Mouse (Mus musculus): Measurements from ENCODE around the gene Gm20388. TPM values are rescaled to one million over a fixed set of nuclear protein-coding genes. Genes with fewer than 3 reads are reported as not detected.

The Gm20388 gene
- total RNA-seq, 2 experiments from 2014 or later, result 10.3 to 10.6 TPM

DNA sequence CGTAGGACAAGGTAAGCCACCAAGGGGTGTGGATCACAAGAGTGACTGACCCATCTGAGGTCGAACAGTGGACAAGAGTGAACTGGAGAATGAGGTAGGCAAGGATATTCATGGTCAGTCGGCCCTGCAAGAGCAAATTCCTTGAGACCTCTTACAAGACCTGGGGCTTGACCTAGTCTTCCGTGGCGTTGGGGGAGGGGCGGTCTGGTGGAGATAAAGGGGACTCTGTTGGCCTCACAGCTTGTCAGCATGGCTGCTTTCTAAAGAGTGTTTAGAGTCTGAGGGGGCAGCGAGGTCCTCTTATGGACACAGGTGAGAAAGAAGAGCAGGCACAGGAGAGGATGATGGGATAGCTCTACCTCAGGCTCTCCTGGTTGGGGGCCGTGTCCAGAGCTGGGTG lies 258.5 kb downstream of the Gm20388 start:
- intact Hi-C loops (cut with DNase I), result no loop called here
- DNase-seq (ENCODE audit: low spot score in 2 of 2), result no peak

DNA sequence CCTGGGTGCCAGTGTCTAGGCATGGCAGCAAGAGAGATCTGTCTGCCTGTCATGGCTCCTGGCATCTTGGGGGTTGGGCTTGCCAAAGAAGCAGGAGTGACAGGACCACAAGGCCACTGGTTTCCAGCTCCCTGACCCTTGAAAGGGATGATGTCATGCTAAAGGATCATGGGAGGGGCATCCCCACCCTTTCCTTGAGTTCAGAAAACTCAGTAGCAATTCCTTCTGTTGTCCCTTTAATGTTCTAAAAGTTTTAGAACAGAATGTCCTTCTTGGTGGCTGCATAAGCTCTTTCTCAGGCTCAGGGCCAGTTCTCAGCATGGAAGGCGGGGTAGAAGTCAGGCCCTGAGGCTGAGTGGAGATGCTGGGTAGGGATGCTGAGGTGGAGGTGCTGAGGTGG lies 262.6 kb downstream of the Gm20388 start:
- no peak for DNase-seq (ENCODE audit: low spot score in 2 of 2)

DNA sequence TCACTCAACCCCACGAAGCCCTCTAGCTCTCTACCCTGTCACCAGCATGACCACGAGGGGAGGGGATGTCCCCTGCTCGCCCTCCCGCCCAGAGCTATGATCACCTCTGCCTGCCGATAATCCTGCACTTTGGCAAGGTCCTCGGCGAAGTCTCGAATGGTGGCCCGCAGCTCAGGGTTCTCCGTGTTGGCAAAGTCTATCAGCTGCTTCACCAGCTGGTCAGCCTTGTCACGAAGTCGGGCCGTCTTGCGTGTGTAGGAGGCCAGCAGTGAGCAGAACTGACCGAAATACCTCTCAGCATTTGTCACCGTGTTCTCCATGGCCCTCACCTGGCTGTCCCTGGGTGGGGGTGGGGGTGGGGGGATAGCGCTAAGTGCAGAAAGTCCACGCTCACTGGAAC lies 264.0 kb downstream of the Gm20388 start:
- intact Hi-C loops (cut with DNase I), result loop anchor here (5.0 kb wide), 2 partner anchors 38 to 433 kb away; no protein-coding TSS in a partner anchor
- no peak for DNase-seq (ENCODE audit: low spot score in 2 of 2)

More for the DNA sequence above, 262.6 kb downstream of the Gm20388 start:
- intact Hi-C loops (cut with DNase I), result no loop called here

DNA sequence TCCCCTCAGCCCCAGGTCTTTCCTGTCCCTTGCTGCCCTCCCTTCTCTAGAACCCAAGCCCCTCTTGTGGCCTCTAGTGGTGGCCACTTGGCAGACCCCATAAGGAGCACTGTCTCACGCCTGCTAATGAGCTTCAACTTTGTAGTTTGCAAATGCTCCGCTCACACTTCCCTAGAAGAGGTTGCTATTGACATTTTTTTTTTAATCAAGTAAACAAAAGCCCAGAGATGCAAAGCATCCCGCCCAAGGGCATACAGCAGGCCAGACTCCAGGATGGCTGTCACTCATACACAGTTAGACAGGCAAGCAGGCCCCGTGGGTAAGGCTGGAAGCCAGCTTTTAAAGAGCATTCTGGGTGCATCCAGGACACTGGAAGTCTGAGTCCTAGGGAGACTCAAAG lies 266.0 kb downstream of the Gm20388 start:
- DNase-seq (ENCODE audit: low spot score in 2 of 2), result no peak
- intact Hi-C loops (cut with DNase I), result loop anchor here (5.0 kb wide), 2 partner anchors 36 to 431 kb away; no protein-coding TSS in a partner anchor

DNA sequence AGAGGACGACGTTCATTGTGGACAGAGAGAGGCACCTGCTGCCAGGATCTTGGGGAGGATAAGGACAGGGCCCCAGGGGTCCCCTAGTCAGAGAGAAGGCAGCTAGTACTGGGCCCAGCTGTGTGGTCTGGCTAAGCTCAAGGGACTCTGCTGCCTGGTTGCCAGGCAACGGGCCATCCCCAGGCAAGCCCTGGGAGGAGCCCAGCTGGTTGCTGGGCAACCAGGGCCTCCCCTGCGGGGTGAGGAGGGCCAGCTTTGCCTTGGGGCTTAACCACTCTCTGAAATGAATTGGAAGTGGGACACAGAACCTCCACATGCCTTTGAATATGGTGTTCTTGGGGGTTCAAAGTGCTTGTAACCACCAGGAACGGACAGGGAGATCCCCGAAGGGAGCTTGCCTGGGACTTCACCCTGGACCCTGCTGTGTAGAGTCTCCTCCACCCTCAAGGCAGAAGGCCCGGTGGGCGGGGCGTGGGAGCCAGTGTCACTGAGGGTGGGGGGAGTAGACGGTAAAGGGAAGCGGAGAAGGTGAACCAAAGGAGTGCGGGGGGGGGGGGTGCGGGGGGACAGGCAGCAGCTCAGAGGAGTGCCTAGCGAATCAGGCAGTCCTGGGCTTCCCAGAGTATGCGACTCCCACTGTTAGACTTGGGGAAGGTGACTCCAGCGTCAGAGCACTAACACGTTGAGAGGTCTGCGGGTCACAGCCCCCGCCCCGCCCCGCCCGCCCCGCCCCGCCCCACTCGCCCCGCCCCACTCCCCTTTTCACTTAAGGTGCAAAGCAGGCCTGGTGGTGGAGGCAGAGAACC lies 266.9 kb downstream of the Gm20388 start, which contains the start of gene Fam92b:
Gene Fam92b (minus strand): TSS at position 149 of the 806 bp plus-strand sequence.
- DNase-seq (ENCODE audit: low spot score in 2 of 2), result peak; percentile 51 to 63
- intact Hi-C loops (cut with DNase I), result loop anchor here (2.0 to 5.0 kb wide), 4 partner anchors 35 to 430 kb away; no protein-coding TSS in a partner anchor

DNA sequence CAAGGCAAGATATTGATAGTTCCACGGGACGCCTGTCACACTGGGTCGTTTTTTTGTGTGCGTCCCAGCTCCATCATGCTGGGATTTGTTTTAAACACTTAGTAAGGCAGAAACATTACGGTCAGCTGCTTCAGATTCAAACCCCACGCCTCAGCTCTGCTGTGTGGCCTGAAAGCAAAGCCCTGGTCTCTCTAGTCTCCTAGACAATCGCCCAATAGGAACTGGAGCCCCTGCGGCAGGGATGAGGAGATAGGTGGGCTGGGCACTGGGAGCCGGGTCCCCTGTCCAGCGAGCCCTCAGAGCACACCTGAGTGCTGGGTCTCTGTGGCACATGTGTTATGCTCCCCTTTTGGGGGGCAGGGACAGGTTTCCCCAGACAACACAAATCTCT lies 267.5 kb downstream of the Gm20388 start:
- intact Hi-C loops (cut with DNase I), result loop anchor here (2.0 to 5.0 kb wide), 4 partner anchors 34 to 429 kb away; no protein-coding TSS in a partner anchor
- DNase-seq (ENCODE audit: low spot score in 2 of 2), result no peak

DNA sequence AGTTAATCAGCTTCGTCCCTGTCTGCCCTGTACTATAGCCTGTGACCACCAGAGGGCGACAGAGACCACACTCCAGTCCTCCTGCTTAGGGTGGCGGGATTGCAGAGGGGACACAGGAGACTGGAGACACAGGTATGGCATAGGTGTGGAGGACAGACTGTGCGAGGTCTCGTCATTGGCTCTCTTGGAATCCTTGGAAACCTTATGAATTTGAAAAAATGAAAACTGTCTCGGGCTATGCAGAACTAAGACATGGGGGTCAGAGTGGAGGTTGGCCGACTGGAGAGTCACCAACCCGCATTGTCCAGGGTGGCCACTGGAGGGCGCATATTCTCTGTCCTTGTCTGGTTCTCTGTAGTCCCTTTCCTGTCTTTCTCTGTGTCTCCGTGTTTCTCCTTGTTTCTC lies 268.4 kb downstream of the Gm20388 start:
- DNase-seq (ENCODE audit: low spot score in 2 of 2), result peak; percentile 83 to 90
- intact Hi-C loops (cut with DNase I), result loop anchor here (2.0 to 5.0 kb wide), 4 partner anchors 33 to 428 kb away; no protein-coding TSS in a partner anchor

DNA sequence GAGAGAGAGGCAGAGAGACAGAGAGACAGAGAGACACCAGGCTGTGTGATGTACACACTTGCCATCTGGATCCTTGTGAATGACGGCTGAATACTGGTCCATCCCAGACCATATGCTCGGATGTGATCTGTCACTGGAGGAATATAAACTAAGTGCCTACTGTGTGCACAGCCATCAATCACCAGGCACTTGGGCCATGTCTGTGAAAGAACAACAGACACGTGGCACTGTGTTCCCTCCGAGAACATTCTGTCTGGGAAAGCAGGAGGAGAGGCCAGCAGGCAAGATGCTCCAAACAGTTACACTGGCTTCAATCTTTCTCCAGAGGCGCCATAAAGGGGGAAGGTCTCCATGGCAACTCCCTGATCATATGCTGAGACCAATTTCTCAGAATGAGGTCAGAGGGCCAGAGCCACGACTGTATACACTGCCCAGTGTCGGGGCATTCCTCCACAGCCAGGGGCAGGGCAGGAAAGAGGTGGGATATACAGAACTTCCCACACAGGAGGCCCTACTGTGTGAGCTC lies 269.9 kb downstream of the Gm20388 start:
- DNase-seq (ENCODE audit: low spot score in 2 of 2), result no peak
- intact Hi-C loops (cut with DNase I), result no loop called here

DNA sequence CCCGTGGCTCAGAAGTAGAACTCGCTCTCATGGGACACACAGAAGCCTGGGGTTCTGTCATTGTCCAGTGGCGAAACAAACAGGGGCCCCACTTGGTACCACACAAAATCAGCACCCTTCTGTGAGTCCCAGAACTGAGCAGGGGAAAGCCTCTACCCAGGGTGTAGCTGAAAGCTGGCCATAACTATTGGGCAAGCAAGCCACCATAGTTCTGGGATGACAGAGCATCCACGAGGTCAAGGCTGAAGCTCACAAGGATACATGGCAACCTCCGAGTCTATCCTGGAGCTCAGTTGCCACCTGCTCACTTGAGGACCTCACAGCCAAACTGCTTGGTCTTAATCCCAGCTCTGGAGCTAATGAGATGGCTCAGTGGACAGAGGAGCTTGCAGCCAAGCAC lies 270.6 kb downstream of the Gm20388 start:
- intact Hi-C loops (cut with DNase I), result no loop called here
- DNase-seq (ENCODE audit: low spot score in 2 of 2), result no peak

DNA sequence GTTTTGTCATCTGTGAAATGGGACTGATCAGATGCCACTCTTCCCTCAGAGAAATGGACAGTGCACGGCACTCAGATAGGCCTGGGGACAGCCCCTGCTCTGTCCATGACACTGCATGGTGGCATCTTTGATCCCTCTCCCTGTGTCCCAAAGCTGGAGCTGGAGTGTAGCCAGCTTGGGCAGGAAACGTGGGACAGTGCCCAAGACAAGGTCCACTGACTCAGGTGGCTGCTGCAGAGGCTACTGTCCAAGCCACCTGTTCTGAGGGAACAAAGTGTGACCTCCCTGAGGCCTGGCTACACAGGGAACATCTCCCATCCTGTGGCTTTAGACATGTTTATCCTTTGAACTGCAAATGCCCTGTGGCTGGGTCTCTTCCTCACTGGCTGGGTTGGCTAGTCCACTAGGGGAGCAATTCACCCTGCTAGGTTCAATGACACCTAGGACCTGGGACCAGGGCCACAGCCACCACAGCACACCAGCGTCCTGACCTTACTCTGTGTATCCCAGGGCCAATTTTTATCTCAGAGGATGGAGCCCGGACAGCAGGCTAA lies 271.3 kb downstream of the Gm20388 start:
- DNase-seq (ENCODE audit: low spot score in 2 of 2), result no peak
- intact Hi-C loops (cut with DNase I), result no loop called here

DNA sequence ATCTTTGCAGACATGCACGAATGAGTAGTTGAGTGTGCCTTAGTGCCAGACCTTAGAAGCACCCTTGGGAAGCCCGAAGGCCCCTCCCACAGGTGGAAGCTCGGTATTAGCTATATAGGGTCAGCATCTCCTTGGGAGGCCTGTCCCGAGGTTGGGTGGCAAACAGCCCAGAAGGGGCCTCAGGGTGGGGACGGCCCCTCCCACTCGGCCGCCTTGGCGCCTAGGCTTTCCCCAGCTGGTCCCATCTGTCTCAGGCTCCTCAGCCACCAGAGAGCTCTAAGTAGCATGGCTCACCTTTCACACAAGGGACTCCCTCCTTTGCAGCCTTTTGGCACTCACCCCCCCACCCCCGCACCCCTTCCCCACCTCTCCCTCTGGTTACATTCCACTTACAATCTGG lies 273.7 kb downstream of the Gm20388 start:
- DNase-seq (ENCODE audit: low spot score in 2 of 2), result no peak
- intact Hi-C loops (cut with DNase I), result no loop called here

DNA sequence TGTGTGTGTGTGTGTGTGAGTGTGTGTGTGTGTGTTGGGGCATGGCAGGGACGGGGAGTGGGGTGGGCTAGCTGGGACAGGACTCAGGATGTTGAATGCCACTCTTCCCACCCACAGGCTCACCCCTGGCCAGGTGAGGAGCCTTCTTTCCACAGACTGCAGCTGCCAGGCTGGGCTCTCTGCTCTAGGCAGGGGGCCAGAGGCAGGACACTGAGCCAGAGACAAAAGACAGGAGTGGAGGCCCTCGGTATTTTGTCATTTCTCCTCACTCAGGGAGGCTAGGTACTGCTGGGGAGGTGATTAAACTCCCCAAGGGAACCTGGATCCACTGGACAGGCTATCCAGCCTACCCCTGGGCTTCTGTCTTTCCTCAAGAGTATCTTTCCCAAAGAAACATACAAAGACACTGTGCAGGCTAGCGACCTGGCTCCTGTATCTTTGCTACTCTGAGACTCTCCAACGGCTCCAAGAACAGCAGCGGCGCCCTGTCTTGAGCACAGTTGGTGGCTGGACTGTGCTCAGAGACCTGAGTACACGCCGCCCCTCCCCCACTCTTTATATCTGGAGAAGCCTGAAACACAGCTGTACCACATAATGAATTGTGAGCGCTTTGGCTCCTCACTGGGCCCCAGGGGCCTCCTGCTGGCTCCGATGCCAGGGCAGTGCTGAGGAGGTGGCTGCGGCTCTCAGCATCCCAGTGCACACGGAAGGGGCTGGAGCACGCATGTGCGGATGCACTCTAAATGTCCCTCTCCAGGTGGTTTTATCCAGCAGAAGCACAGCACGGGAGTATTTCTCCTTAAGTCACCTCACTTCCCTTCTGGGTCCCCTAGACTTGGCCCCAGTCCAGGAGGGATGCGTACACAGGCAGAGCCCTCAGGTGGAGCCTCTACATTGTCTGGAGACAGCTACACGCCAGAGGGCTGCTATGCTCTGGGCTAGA lies 274.5 kb downstream of the Gm20388 start:
- intact Hi-C loops (cut with DNase I), result no loop called here
- DNase-seq (ENCODE audit: low spot score in 2 of 2), result no peak

DNA sequence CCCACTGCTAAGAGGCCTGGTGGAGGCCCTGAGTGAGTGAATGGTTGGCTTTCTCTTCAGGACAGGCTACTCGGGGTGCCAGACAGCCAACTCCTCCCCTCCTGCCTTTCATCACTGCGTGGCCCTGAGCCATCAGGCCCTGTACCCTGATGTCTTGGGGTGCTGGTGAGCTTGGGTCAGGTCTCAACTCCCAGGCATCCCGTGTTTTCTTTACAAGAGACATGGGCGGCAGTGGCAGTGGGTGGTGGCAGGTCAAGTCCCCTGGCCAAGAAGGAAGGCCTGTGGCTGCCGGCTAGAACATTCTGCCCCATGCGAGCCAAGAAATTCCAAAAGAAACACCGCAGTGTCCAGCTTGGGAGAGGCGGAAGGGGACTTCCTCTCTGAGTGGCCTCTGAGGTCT lies 275.8 kb downstream of the Gm20388 start:
- intact Hi-C loops (cut with DNase I), result no loop called here
- no peak for DNase-seq (ENCODE audit: low spot score in 2 of 2)

DNA sequence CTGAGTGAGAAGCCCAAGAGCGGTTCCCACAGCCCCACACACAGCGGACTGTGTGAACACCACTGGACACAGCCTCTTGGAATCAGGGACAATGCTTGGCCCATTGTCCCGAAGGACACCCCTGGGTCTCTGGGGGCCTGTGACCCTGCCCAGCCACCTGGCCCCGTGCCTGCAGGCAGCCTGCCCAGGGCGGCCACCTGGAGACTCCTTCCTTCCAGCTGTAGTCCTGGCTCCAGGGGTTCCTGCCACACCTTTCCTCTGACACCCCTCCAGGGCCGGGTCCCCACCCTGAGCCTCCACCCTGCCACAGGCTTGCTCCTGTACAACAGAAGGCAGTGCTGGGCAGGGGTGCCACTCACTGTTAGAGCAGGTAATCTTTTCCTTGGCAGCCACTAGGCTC lies 277.9 kb downstream of the Gm20388 start:
- intact Hi-C loops (cut with DNase I), result no loop called here
- no peak for DNase-seq (ENCODE audit: low spot score in 2 of 2)

DNA sequence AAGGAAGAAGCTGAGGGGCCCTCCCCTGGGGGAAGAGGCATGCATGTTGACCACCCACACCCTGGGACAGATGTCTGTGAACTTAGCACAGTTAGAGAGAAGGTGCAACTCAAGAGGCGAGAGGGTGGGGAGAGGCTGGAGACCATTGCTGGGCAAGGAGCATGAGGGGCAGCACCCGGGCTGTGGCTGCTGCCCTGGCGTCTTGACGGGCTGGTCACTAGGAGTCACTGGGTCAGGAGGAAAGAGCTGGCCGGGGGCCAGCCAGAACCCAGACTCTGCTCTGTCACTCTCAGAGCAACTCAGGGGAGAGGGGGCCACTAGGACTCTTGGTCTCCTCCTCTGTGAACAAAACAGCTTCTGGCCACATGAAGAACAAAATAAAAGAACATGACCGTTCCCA lies 278.8 kb downstream of the Gm20388 start:
- intact Hi-C loops (cut with DNase I), result no loop called here
- no peak for DNase-seq (ENCODE audit: low spot score in 2 of 2)

DNA sequence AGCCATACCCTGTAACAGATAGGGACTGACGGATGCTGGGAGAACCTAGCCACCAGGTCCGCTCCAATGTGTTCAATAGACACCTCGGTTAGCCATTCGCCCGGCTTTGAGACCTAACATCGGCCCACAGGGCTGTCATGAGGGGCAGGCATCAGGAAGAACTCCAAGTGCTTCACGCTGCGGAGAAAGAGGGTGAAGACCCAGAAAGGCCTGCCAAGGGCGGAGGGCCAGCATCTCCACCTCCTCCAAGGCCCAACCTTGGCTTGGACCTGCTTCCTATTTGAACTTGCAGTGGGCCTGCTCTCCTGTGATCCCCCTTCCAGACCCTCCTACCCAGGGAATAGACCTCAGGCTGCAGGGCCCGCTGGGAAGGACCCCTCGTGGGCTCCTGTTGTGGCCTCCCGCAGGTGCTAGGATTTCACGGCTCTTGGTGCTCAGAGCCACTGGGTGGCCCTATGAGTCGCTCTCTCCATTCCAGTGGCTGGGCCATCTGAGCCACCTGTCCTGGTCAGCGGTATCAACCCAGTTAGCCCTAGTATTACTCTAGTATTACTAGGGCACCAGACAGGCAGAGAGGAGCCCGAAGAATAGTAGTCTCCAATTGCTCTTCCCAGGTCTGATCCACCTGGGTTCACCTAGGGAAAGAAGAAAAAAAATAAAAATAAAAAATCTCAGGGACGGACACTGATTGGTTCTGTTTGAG lies 279.6 kb downstream of the Gm20388 start:
- intact Hi-C loops (cut with DNase I), result no loop called here
- no peak for DNase-seq (ENCODE audit: low spot score in 2 of 2)

DNA sequence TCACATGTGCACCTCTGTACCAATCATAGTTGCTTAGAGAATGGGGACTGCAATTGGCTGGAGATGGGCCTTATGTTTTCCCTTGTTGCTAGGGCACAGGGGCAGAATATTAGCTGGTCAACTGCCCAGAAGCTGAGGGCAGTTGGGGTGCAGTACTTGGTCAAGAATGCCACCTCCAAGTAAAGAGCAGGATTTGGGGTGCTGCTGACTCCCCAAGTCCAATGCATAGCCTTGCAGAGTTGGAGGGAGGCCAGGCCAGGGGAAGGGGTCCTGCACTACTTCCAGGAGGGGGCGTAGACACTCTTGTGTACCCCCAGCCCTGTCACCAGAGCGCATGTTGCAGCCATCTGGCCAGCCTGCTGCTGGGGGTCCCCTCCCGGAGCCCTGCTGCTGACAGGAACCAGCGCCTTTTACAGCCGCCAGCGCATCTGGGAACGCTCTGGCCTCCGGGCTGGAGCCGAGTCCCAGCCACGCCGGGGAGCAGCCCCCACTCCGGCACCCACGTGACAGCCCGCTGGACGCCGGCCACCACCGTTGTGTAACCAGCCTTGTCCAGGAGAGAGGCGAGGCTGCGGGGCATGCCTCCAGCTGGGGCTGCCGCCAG lies 280.3 kb downstream of the Gm20388 start:
- intact Hi-C loops (cut with DNase I), result no loop called here
- peak; percentile 84 to 86 for DNase-seq (ENCODE audit: low spot score in 2 of 2)

DNA sequence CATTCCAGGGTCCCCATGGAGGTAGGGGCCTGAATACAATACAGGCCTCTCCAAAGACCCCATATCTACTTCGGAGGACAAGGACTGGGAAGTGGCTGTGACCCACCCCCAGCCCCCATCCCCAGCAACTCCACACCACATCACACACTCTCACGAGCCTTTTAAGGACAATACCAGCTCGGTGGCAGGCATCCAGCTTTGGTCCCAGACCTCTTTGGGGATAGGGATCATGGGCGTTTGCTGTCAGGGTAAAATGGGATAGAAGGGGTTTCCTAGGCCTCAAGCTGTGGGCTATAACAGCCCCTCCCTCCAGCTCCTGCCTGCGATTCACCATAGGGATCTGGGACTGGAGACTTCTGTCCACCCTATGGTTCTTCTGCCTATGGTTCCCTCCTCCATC lies 281.0 kb downstream of the Gm20388 start:
- DNase-seq (ENCODE audit: low spot score in 2 of 2), result no peak
- intact Hi-C loops (cut with DNase I), result no loop called here

DNA sequence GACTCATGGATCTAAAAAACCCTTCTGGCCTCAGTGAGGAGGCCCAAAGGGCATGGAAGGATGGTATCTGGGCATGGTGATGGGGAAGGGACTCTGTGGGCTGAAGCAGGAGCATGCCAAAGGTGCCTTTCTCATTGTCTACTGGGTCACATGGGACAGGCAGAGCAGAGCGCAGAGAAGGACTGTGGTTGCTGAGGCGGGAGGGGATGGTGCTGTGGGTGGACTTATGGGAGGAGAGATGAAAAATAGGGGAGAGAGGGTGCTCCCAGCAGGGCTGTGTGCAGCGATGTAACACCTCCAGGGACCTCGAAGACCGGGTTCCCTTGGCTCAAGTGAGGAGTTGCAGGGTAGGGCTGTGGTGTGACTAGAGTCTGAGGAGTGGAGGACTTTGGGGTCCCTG lies 281.5 kb downstream of the Gm20388 start:
- intact Hi-C loops (cut with DNase I), result no loop called here

More for the DNA sequence above, 281.5 kb downstream of the Gm20388 start:
- no peak for DNase-seq (ENCODE audit: low spot score in 2 of 2)
